Mouse (Mus musculus): ENCODE results near the gene Brms1.

DNA sequence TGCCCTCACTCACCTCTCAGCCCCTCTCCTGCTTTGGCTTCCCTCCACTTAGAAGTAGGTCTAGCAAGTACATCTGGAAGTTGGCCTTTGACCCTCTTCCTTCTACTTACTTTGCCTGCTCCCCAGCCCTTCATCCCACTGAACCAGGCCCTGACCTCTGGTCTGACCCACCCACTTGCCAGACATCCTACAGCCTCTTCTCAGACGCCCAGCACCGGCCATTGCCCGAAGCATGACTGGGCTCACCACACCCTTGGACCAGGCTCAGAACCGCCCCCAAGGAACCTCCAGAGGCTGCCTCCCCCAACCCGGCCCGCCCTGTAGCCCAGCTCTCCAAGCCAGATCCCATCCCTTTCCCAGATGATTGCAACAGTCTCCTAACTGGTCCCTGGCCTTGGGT, 21.3 kb downstream of the Brms1 start:
- TF ChIP-seq CTCF (IDR thresholded peaks at IDR 0.05; ENCODE audit: low read depth, low read length) (no peak), POLR2A (IDR thresholded peaks at IDR 0.05; ENCODE audit: borderline replicate concordance, low read depth, low read length) (no peak)

Measured in bone marrow macrophage, adult 2 months (primary cell).